Mouse (Mus musculus) forebrain, embryonic 13.5 days (tissue): ENCODE measurements at regions not wholly inside any gene's neighbourhood (a gene's known extent, or its start where the extent isn't known, plus 50 kb on each side); places are given as distances from the start of the nearest gene placed in this dataset.
A peak's percentile ranks its signal among the peaks of the same experiment; 100 is the strongest.

Source experiments
- ATAC-seq: fragments of 200-750 bp; cut with Nextera tagmentation; 2 replicates; pipeline ENCODE4 v1.8.0; 2017
- H3K27ac ChIP-seq: fragments of 300-500 bp; sonication (generic); 2 replicates; pipeline ENCODE4 v1.5.1; 2015; ENCODE audit warnings: inconsistent platforms, mild to moderate bottlenecking, moderate library complexity
- H3K27me3 ChIP-seq: fragments of 300-500 bp; sonication (generic); 2 replicates; pipeline ENCODE4 v1.6.1; 2015; ENCODE audit warnings: mild to moderate bottlenecking, inconsistent platforms
- H3K36me3 ChIP-seq: fragments of 300-500 bp; sonication (generic); 2 replicates; pipeline ENCODE4 v1.6.1; 2015; ENCODE audit warnings: mild to moderate bottlenecking, inconsistent platforms; ENCODE audit not compliant: poor library complexity, severe bottlenecking
- H3K4me1 ChIP-seq: fragments of 300-500 bp; sonication (generic); 2 replicates; pipeline ENCODE4 v1.6.1; 2015; ENCODE audit warnings: inconsistent platforms
- H3K4me2 ChIP-seq: fragments of 300-500 bp; sonication (generic); 2 replicates; pipeline ENCODE4 v1.6.1; 2015; ENCODE audit warnings: inconsistent platforms, mild to moderate bottlenecking, moderate library complexity
- H3K4me3 ChIP-seq: fragments of 300-500 bp; sonication (generic); 2 replicates; pipeline ENCODE4 v1.5.1; 2015; ENCODE audit warnings: mild to moderate bottlenecking, inconsistent platforms
- H3K9ac ChIP-seq: fragments of 300-500 bp; sonication (generic); 2 replicates; pipeline ENCODE4 v1.6.1; 2015; ENCODE audit warnings: mild to moderate bottlenecking, inconsistent platforms
- H3K9me3 ChIP-seq: fragments of 300-500 bp; sonication (generic); replicated peaks from 2 replicates; pipeline ENCODE4 v1.6.1; 2016; ENCODE audit warnings: inconsistent platforms
- WGBS: fragments of 180-500 bp; shearing (Covaris S2); methylation state at CpG from one replicate; pipeline ENCODE4 v1.1.7; 2015; 5-methylcytosine and 5-hydroxymethylcytosine counted together

DNA sequence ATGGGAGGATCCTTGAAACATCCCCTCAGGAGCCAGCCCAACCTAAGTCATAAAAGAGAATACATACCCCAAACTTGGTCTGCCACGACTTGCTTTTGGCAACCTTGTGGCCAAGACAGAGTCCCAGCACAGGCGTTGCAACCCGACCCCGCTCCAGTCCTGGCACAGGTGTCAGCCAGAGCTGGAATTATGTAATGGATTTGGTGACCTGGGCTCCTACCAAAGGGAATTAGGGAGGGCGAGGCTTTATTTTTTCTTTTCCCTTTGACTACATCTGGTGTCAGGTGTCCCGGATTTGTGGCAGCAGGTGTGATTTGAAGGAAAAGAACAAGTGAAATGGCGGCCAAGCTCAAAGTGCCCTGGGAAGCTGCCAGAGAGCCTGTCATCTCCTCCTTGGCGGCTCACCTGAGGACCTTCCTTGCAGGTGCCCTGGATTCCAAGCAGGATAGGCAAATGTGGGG lies 212.9 kb downstream of the Mef2c start:
- no peak for ATAC-seq
- H3K27ac ChIP-seq: peak overlapping the region; percentile 100
- WGBS: 1% methylated on average over 8 of the region's 8 CpGs
- peak overlapping the region; percentile 90 for H3K4me3 ChIP-seq
- H3K9ac ChIP-seq: peak overlapping the region; percentile 100
- H3K4me2 ChIP-seq: peak overlapping the region; percentile 87
- peaks cover 28% of the 10 kb centered on the region for H3K4me1 ChIP-seq
- H3K36me3 ChIP-seq: no peaks in the 10 kb centered on the region
- H3K27me3 ChIP-seq: no peaks in the 10 kb centered on the region
- H3K9me3 ChIP-seq: no peaks in the 10 kb centered on the region

- no peaks in the 10 kb centered on the region for H3K27me3 ChIP-seq
- no peaks in the 10 kb centered on the region for H3K36me3 ChIP-seq
- H3K4me1 ChIP-seq: peaks cover 25% of the 10 kb centered on the region
- peak overlapping the region; percentile 90 for H3K4me3 ChIP-seq
- H3K9ac ChIP-seq: peak overlapping the region; percentile 100
- no peaks in the 10 kb centered on the region for H3K9me3 ChIP-seq
- WGBS: 12% methylated on average over 4 of the region's 4 CpGs
- peak overlapping the region; percentile 87 for H3K4me2 ChIP-seq
- no peak for ATAC-seq
- peak overlapping the region; percentile 100 for H3K27ac ChIP-seq
These were observed 213.9 kb downstream of the Mef2c start for GRCm38 (mm10) chr13:83717686-83718210.

- Histone ChIP-seq H3K27me3 (no peaks in the 10 kb centered on the region), H3K9ac (peak overlapping the region; percentile 100), H3K36me3 (no peaks in the 10 kb centered on the region), H3K4me1 (peaks cover 18% of the 10 kb centered on the region), H3K9me3 (no peaks in the 10 kb centered on the region), H3K4me2 (peak overlapping the region; percentile 87), H3K4me3 (peak overlapping the region; percentile 90), H3K27ac (peak overlapping the region; percentile 100)
- ATAC-seq: no peak
- 8% methylated on average over 10 of the region's 10 CpGs for WGBS
These were observed 214.9 kb downstream of the Mef2c start for GRCm38 (mm10) chr13:83718431-83719410.

DNA sequence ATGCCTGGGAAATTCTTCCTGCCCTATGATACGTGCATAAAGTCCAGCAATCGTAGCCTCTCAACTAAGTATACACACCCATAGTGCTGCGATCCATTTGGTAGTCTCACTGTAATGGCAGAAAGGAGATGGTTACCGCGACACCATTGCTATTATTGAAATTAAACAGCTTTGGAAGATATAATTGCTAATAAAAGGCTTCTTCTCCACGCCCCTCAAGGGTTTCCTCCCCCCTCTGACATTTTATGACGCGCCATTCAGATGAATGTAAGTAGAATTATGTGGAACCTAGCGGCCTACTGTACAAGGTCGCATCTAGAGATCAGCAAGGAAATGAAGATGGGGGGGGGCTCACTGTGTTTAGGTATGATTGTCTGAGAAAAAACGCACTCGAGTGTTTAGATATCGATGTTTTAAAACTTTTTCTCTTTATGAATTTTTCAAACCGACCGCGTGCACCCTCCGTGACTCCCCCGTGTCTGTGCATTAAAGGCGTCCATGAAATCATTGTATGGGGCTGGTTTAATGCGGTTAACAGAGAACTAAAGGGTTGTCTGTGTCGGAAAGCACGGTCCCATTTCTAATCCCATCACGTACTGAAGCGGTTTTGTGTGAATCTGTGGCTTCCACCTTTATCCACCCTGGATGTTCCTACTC lies 215.9 kb downstream of the Mef2c start:
- no peaks in the 10 kb centered on the region for H3K9me3 ChIP-seq
- H3K27ac ChIP-seq: peak overlapping the region; percentile 100
- H3K4me3 ChIP-seq: peak overlapping the region; percentile 90
- 1% methylated on average over 24 of the region's 24 CpGs for WGBS
- H3K27me3 ChIP-seq: no peaks in the 10 kb centered on the region
- peak overlapping the region; percentile 100 for H3K9ac ChIP-seq
- peaks cover 13% of the 10 kb centered on the region; the same call in 1 of the 2 replicates for H3K4me1 ChIP-seq
- peak overlapping the region; percentile 87 for H3K4me2 ChIP-seq
- H3K36me3 ChIP-seq: no peaks in the 10 kb centered on the region
- no peak for ATAC-seq

GRCm38 (mm10) chr13:83720352-83720751 lies 216.5 kb downstream of the Mef2c start:
- WGBS: under 1% methylated on average over 12 of the region's 12 CpGs
- ATAC-seq: no peak
- peak overlapping the region; percentile 87 for H3K4me2 ChIP-seq
- no peaks in the 10 kb centered on the region for H3K9me3 ChIP-seq
- H3K4me3 ChIP-seq: peak overlapping the region; percentile 90
- H3K4me1 ChIP-seq: peaks cover 13% of the 10 kb centered on the region; the same call in 1 of the 2 replicates
- peak overlapping the region; percentile 100 for H3K27ac ChIP-seq
- H3K9ac ChIP-seq: peak overlapping the region; percentile 100
- no peaks in the 10 kb centered on the region for H3K27me3 ChIP-seq
- H3K36me3 ChIP-seq: no peaks in the 10 kb centered on the region

DNA sequence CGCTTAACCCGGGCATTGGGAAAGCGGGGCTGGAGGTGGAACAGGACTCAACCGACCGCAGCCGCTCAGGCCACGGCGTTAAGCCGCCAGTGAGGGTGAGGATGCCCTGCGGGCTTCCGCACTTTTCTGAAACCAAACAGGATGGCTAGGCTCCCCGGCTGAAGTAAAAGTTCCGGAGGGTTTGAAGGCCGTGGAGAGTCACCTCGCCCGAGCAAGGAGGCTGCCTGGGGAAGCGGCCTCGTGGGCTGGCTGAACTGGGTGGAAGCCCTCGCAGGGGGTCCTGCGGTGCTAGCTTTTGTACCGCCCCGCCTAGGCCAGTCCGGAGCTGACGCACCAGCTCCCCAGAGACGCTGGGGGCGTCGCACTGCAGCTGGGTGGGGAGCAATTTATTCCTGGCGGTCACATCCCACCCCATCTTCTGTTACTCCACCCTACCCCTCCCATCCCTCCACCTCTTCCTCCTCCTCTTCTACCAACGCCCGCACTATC lies 217.1 kb downstream of the Mef2c start:
- peak overlapping the region; percentile 87 for H3K4me2 ChIP-seq
- H3K9me3 ChIP-seq: no peaks in the 10 kb centered on the region
- H3K4me3 ChIP-seq: peak overlapping the region; percentile 90
- peaks cover 13% of the 10 kb centered on the region; the same call in 1 of the 2 replicates for H3K4me1 ChIP-seq
- peak overlapping the region; percentile 100 for H3K27ac ChIP-seq
- no peaks in the 10 kb centered on the region for H3K36me3 ChIP-seq
- WGBS: 1% methylated on average over 30 of the region's 30 CpGs
- peak; percentile 87 for ATAC-seq
- H3K27me3 ChIP-seq: no peaks in the 10 kb centered on the region
- peak overlapping the region; percentile 100 for H3K9ac ChIP-seq

GRCm38 (mm10) chr13:83721563-83721962 lies 217.7 kb downstream of the Mef2c start:
- no peaks in the 10 kb centered on the region for H3K9me3 ChIP-seq
- H3K4me1 ChIP-seq: peaks cover 13% of the 10 kb centered on the region; the same call in 1 of the 2 replicates
- H3K9ac ChIP-seq: peak overlapping the region; percentile 100
- peak overlapping the region; percentile 90 for H3K4me3 ChIP-seq
- 2% methylated on average over 14 of the region's 14 CpGs for WGBS
- H3K4me2 ChIP-seq: peak overlapping the region; percentile 87
- H3K27me3 ChIP-seq: no peaks in the 10 kb centered on the region
- no peaks in the 10 kb centered on the region for H3K36me3 ChIP-seq
- H3K27ac ChIP-seq: peak overlapping the region; percentile 100
- ATAC-seq: peak; percentile 15

DNA sequence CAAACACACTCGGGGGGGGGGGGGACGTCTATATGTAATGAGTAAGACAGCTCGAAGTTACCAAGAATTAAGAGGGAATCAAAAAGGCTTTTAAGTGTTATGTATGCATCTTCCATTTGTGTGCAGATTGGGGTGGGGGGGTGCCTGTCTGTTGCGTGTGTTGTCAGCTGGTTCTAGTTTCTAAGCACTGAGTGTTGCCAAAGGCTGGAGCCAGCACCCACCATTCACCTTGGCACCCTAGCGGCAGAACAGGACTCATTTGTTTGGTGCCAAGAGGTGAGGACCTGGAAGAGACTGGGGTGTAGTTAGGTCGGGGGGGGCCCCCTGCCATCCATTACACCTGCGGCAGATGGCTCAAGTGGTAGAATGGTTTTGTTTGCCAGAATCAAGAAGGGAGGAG lies 218.4 kb downstream of the Mef2c start:
- Histone ChIP-seq H3K4me3 (peak overlapping the region; percentile 90), H3K27ac (peak overlapping the region; percentile 100), H3K9me3 (no peaks in the 10 kb centered on the region), H3K36me3 (peaks cover under 1% of the 10 kb centered on the region; the same call in 1 of the 2 replicates), H3K4me2 (peak overlapping the region; percentile 87), H3K9ac (peak overlapping the region; percentile 100), H3K27me3 (no peaks in the 10 kb centered on the region), H3K4me1 (peaks cover 13% of the 10 kb centered on the region; the same call in 1 of the 2 replicates)
- WGBS: 1% methylated on average over 7 of the region's 7 CpGs
- peak; percentile 3 for ATAC-seq

DNA sequence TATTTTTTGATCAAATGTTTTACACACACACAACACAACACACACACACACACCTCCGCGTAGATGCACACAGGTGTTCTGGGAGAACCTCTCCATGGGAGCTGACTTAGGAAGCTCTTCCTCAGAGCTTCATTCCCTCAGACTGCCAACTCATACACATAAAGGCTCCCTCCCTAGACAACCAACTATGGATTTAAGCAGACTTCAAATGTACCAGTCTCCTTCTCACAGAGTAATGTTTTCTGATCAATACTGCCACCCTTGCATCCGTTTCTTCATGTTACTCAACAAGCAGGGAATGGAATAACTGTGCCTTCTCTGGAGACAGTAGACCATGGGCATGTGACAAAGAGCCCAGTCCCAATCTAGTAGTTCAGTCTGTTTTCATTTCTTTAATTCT lies 219.0 kb downstream of the Mef2c start:
- Histone ChIP-seq H3K27me3 (no peaks in the 10 kb centered on the region), H3K9ac (peak overlapping the region; percentile 100), H3K4me3 (peak overlapping the region; percentile 90), H3K9me3 (no peaks in the 10 kb centered on the region), H3K4me1 (peaks cover 13% of the 10 kb centered on the region; the same call in 1 of the 2 replicates), H3K4me2 (peak overlapping the region; percentile 87), H3K36me3 (peaks cover 5% of the 10 kb centered on the region; the same call in 1 of the 2 replicates), H3K27ac (peak overlapping the region; percentile 100)
- 3% methylated on average over 3 of the region's 3 CpGs for WGBS
- no peak for ATAC-seq

- peaks cover 8% of the 10 kb centered on the region; the same call in 1 of the 2 replicates for H3K4me1 ChIP-seq
- H3K9ac ChIP-seq: peak overlapping the region; percentile 100
- peak overlapping the region; percentile 87 for H3K4me2 ChIP-seq
- peaks cover 5% of the 10 kb centered on the region; the same call in 1 of the 2 replicates for H3K36me3 ChIP-seq
- WGBS: 9% methylated on average over 2 of the region's 2 CpGs
- H3K4me3 ChIP-seq: peak overlapping the region; percentile 90
- ATAC-seq: no peak
- H3K27me3 ChIP-seq: no peaks in the 10 kb centered on the region
- H3K9me3 ChIP-seq: no peaks in the 10 kb centered on the region
- peak overlapping the region; percentile 100 for H3K27ac ChIP-seq
These were observed 219.6 kb downstream of the Mef2c start for GRCm38 (mm10) chr13:83723396-83723795.

DNA sequence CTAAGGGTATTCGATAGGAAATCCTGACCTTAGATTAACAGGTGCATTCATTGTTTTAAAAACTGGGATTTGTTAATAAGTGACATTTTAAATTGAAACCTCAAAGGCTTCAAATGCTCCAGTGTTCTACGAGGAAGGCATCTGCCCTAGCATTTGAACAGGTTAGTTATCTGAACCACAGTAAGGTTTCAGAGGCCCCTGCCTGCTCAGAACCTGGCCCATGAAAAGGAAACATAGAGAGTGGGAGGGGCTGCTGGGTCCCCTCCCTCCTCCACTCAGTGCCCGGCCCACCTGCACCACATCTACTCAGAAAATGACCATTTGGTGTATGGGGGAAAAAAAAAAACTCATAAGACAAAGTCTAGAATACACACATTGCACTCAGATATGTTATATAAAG lies 220.4 kb downstream of the Mef2c start:
- ATAC-seq: no peak

More for the DNA sequence above, 220.4 kb downstream of the Mef2c start:
- peak overlapping the region; percentile 90 for H3K4me3 ChIP-seq
- peak overlapping the region; percentile 87 for H3K4me2 ChIP-seq
- H3K36me3 ChIP-seq: peaks cover 5% of the 10 kb centered on the region; the same call in 1 of the 2 replicates
- no peaks in the 10 kb centered on the region for H3K9me3 ChIP-seq
- H3K27me3 ChIP-seq: no peaks in the 10 kb centered on the region
- peak overlapping the region; percentile 100 for H3K9ac ChIP-seq
- WGBS: 10% methylated on average over 3 of the region's 3 CpGs
- peak overlapping the region; percentile 100 for H3K27ac ChIP-seq
- 0 out of 2 replicates have a peak, but pooled peaks cover under 1% of the 10 kb centered on the region for H3K4me1 ChIP-seq
